Mouse (Mus musculus) limb, embryonic 13.5 days (tissue): ENCODE data around the gene Vwa5b1. TPM values are rescaled to one million over a fixed set of nuclear protein-coding genes. Genes with fewer than 3 reads are reported as not detected.

Experiments
- ATAC-seq: fragments of 200-750 bp; cut with Nextera tagmentation; 2 replicates; pipeline ENCODE4 v1.8.0; 2017; ENCODE audit warnings: low read depth, moderate number of reproducible peaks, moderate TSS enrichment; ENCODE audit not compliant: low FRiP score
- H3K27ac ChIP-seq: fragments of 300-500 bp; sonication (generic); 2 replicates; pipeline ENCODE4 v1.5.1; 2015; ENCODE audit warnings: inconsistent platforms, mild to moderate bottlenecking, moderate library complexity
- H3K27me3 ChIP-seq: fragments of 300-500 bp; sonication (generic); 2 replicates; pipeline ENCODE4 v1.6.1; 2015; ENCODE audit warnings: mild to moderate bottlenecking, inconsistent platforms
- H3K36me3 ChIP-seq: fragments of 300-500 bp; sonication (generic); 2 replicates; pipeline ENCODE4 v1.6.1; 2015; ENCODE audit warnings: inconsistent platforms, mild to moderate bottlenecking, moderate library complexity
- H3K4me1 ChIP-seq: fragments of 300-500 bp; sonication (generic); 2 replicates; pipeline ENCODE4 v1.6.1; 2015; ENCODE audit warnings: inconsistent platforms
- H3K4me2 ChIP-seq: fragments of 300-500 bp; sonication (generic); replicated peaks from 2 replicates; pipeline ENCODE4 v1.6.1; 2015; ENCODE audit warnings: inconsistent platforms, mild to moderate bottlenecking, moderate library complexity
- H3K4me3 ChIP-seq: fragments of 300-500 bp; sonication (generic); 2 replicates; pipeline ENCODE4 v1.5.1; 2015; ENCODE audit warnings: moderate library complexity, mild to moderate bottlenecking, inconsistent platforms
- H3K9ac ChIP-seq: fragments of 300-500 bp; sonication (generic); 2 replicates; pipeline ENCODE4 v1.6.1; 2015; ENCODE audit warnings: mild to moderate bottlenecking, inconsistent platforms
- H3K9me3 ChIP-seq: fragments of 300-500 bp; sonication (generic); 2 replicates; pipeline ENCODE4 v1.6.1; 2016; ENCODE audit warnings: inconsistent platforms
- WGBS: fragments of 180-500 bp; shearing (Covaris S2); methylation state at CpG from one replicate; pipeline ENCODE4 v1.1.7; 2015; 5-methylcytosine and 5-hydroxymethylcytosine counted together
- polyA plus RNA-seq: library from polyadenylated mRNA; unstranded; fragments of >200 nt; fragmentation: Nextera tagmentation; extraction: Ambion mirVana; gene quantifications from 2 replicates; pipeline ENCODE4 v1.2.1, GENCODE M21; 2015

The Vwa5b1 gene
- polyA plus RNA-seq, 1 experiment from 2014 or later: not detected

DNA sequence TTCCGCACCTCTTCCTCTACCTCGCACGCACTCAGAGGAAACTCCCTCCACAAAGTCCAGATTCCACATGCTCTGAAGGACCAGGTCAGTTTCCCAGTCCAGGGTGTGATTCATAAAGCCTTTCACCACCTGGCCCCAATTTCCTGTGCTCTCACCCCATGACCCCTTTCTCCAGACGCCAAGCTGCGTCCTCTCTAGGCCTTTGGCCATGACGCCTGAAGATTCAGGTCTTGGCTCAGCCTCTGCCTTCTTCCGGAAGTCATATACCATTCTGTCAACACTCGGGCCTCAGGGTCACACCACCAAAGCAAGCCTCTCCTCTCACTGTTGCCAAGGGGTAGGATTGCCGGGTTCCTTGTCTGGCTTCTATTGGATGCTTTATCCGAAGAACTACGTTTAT lies 65.8 kb downstream of the Vwa5b1 start:
- H3K27me3 ChIP-seq: no peaks in the 10 kb centered on the region
- WGBS: 10% methylated on average over 11 of the region's 11 CpGs
- no peak overlapping the region for H3K9ac ChIP-seq
- H3K27ac ChIP-seq: no peak overlapping the region
- no peaks in the 10 kb centered on the region for H3K9me3 ChIP-seq
- H3K4me3 ChIP-seq: no peak overlapping the region
- no peaks in the 10 kb centered on the region for H3K36me3 ChIP-seq
- H3K4me2 ChIP-seq: no peak overlapping the region
- no peak for ATAC-seq
- H3K4me1 ChIP-seq: no peaks in the 10 kb centered on the region

- H3K4me3 ChIP-seq: no peak overlapping the region
- H3K4me1 ChIP-seq: no peaks in the 10 kb centered on the region
- no peak for ATAC-seq
- H3K27ac ChIP-seq: no peak overlapping the region
- WGBS: 82% methylated on average over 2 of the region's 2 CpGs
- no peaks in the 10 kb centered on the region for H3K27me3 ChIP-seq
- no peak overlapping the region for H3K9ac ChIP-seq
- no peak overlapping the region for H3K4me2 ChIP-seq
- no peaks in the 10 kb centered on the region for H3K9me3 ChIP-seq
- no peaks in the 10 kb centered on the region for H3K36me3 ChIP-seq
Measured at GRCm38 (mm10) chr4:138568275-138568674, 67.4 kb downstream of the Vwa5b1 start.

DNA sequence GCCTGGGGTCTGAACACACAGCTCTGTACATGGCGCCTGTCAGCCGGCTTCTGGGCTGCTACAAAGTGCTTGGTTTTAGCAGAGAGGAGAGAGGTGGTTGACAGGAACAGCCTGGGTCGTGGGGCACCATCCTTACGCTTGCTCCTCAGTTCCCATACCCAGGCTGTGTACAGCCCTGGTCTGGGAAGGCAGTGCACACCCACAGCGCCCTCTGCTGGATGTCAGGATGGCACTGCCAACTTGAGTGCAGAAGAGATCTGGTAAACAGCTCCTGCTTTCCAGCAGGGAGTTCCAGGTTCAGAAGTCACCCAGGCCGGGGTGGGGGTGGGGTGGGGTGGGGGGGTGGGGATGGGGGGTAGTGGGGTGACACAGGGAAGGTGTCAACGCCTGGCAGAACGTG lies 73.7 kb downstream of the Vwa5b1 start:
- peaks cover 7% of the 10 kb centered on the region for H3K27me3 ChIP-seq
- no peaks in the 10 kb centered on the region for H3K9me3 ChIP-seq
- WGBS: 16% methylated on average over 8 of the region's 8 CpGs
- H3K4me3 ChIP-seq: no peak overlapping the region
- no peak overlapping the region for H3K27ac ChIP-seq
- H3K9ac ChIP-seq: no peak overlapping the region
- H3K4me1 ChIP-seq: no peaks in the 10 kb centered on the region
- no peak overlapping the region for H3K4me2 ChIP-seq
- peak; percentile 15; the same call in 1 of the 2 replicates for ATAC-seq
- H3K36me3 ChIP-seq: no peaks in the 10 kb centered on the region

GRCm38 (mm10) chr4:138555531-138555930 lies 80.2 kb downstream of the Vwa5b1 start:
- Histone ChIP-seq H3K4me2 (peak overlapping the region; percentile 54), H3K9ac (no peak overlapping the region), H3K27ac (no peak overlapping the region), H3K4me3 (peak overlapping the region; percentile 25), H3K9me3 (no peaks in the 10 kb centered on the region), H3K4me1 (peaks cover 12% of the 10 kb centered on the region), H3K36me3 (no peaks in the 10 kb centered on the region), H3K27me3 (peaks cover 49% of the 10 kb centered on the region)
- under 1% methylated on average over 19 of the region's 19 CpGs for WGBS
- no peak for ATAC-seq

DNA sequence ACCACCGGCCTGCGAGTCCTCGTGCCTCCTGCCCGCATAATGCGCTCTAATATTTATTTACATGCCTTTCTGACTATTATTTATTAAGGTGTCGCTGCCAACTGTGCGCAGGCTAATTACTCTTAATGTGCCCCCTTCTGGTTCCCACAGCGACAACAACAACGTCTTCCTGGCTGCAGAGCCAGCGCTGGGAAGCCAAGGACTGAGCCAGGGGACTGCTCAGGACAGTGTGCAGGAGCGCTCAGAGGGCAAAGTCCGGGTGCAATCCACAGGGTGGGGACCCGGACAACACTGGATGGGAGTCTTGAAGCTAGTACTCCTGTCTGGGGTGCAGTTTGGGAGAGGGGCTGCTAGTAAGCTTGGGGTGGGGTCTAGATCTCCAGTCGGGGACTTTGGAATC lies 80.8 kb downstream of the Vwa5b1 start:
- ATAC-seq: no peak
- peak overlapping the region; percentile 54 for H3K4me2 ChIP-seq

GRCm38 (mm10) chr4:138554302-138554701 lies 81.4 kb downstream of the Vwa5b1 start:
- Histone ChIP-seq H3K27ac (no peak overlapping the region), H3K4me3 (no peak overlapping the region), H3K9ac (no peak overlapping the region), H3K4me2 (no peak overlapping the region), H3K27me3 (peaks cover 49% of the 10 kb centered on the region), H3K4me1 (peaks cover 12% of the 10 kb centered on the region), H3K9me3 (no peaks in the 10 kb centered on the region), H3K36me3 (no peaks in the 10 kb centered on the region)
- no peak for ATAC-seq
- 6% methylated on average over 3 of the region's 3 CpGs for WGBS

More for the DNA sequence above, 80.8 kb downstream of the Vwa5b1 start:
- Histone ChIP-seq H3K9ac (no peak overlapping the region), H3K4me1 (peaks cover 12% of the 10 kb centered on the region), H3K27ac (no peak overlapping the region), H3K4me3 (no peak overlapping the region), H3K27me3 (peaks cover 49% of the 10 kb centered on the region), H3K36me3 (no peaks in the 10 kb centered on the region), H3K9me3 (no peaks in the 10 kb centered on the region)
- WGBS: 2% methylated on average over 14 of the region's 14 CpGs

DNA sequence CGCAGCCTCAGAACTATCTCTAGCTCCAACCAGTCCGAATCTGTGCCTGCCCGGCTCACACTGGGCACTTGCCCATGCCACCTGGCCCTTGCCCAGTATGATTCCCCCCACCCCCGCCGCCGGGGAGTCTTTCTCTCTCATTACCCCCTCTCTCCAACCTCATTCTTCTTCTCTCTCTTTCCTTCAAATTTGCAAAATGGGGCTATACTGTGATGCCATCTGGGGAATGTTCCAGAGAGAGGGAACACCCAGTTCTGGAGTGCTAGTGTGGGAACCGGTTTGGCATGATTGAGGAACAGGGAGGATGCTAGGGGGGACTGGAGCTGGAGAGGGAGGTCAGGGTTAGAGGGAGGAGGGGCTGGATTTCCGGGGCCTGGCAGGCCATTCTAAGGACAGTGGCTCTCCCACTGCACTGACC lies 82.2 kb downstream of the Vwa5b1 start:
- no peak overlapping the region for H3K9ac ChIP-seq
- H3K27ac ChIP-seq: no peak overlapping the region
- H3K36me3 ChIP-seq: no peaks in the 10 kb centered on the region
- no peak for ATAC-seq
- H3K4me1 ChIP-seq: peaks cover 12% of the 10 kb centered on the region
- peaks cover 56% of the 10 kb centered on the region for H3K27me3 ChIP-seq
- no peak overlapping the region for H3K4me3 ChIP-seq
- 63% methylated on average over 8 of the region's 8 CpGs for WGBS
- H3K4me2 ChIP-seq: no peak overlapping the region
- no peaks in the 10 kb centered on the region for H3K9me3 ChIP-seq

GRCm38 (mm10) chr4:138553116-138553515 lies 82.6 kb downstream of the Vwa5b1 start:
- Histone ChIP-seq H3K9me3 (no peaks in the 10 kb centered on the region), H3K36me3 (no peaks in the 10 kb centered on the region), H3K27ac (no peak overlapping the region), H3K9ac (no peak overlapping the region), H3K27me3 (peaks cover 56% of the 10 kb centered on the region), H3K4me3 (no peak overlapping the region), H3K4me2 (no peak overlapping the region), H3K4me1 (peaks cover 12% of the 10 kb centered on the region)
- WGBS: 45% methylated on average over 1 of the region's 1 CpGs
- ATAC-seq: no peak

- Histone ChIP-seq H3K9ac (no peak overlapping the region), H3K4me2 (no peak overlapping the region), H3K9me3 (no peaks in the 10 kb centered on the region), H3K4me3 (no peak overlapping the region), H3K4me1 (peaks cover 12% of the 10 kb centered on the region), H3K27ac (no peak overlapping the region), H3K36me3 (no peaks in the 10 kb centered on the region), H3K27me3 (peaks cover 62% of the 10 kb centered on the region)
- WGBS: 86% methylated on average over 5 of the region's 5 CpGs
- no peak for ATAC-seq
Measured at GRCm38 (mm10) chr4:138551601-138552000, 84.1 kb downstream of the Vwa5b1 start.

- Histone ChIP-seq H3K4me1 (peaks cover 10% of the 10 kb centered on the region), H3K9ac (no peak overlapping the region), H3K9me3 (no peaks in the 10 kb centered on the region), H3K36me3 (no peaks in the 10 kb centered on the region), H3K4me2 (no peak overlapping the region), H3K4me3 (no peak overlapping the region), H3K27ac (no peak overlapping the region), H3K27me3 (peaks cover 56% of the 10 kb centered on the region)
- no peak for ATAC-seq
- WGBS: 55% methylated on average over 5 of the region's 5 CpGs
Measured at GRCm38 (mm10) chr4:138550557-138550956, 85.1 kb downstream of the Vwa5b1 start.

GRCm38 (mm10) chr4:138548960-138549359 lies 86.7 kb downstream of the Vwa5b1 start:
- no peak overlapping the region for H3K4me2 ChIP-seq
- no peaks in the 10 kb centered on the region for H3K4me1 ChIP-seq
- no peaks in the 10 kb centered on the region for H3K36me3 ChIP-seq
- 75% methylated on average over 4 of the region's 4 CpGs for WGBS
- no peaks in the 10 kb centered on the region for H3K9me3 ChIP-seq
- no peak for ATAC-seq
- H3K27me3 ChIP-seq: peaks cover 44% of the 10 kb centered on the region
- H3K4me3 ChIP-seq: no peak overlapping the region
- no peak overlapping the region for H3K9ac ChIP-seq
- H3K27ac ChIP-seq: no peak overlapping the region

DNA sequence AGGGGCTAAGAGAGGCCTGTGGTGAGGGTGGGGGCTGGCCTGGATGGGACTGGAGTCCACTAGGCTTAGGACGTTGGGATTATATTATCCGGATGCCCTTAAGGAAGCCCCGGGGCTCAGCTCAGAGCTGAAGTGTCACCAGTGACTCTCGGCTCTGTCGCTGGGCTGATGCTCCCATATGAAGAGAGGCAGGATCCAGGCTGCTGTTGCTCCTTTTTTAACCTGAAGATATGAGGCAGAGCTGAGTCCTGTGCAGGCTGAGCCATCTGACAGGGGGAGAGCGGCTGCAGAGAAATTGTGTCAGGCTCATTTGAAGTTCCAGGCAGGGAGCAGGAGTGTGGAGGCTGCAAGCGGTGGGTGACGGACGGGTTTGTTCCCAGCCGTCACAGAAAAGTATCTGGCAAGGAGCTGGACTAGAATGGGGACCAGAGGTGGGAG lies 87.5 kb downstream of the Vwa5b1 start:
- 11% methylated on average over 10 of the region's 10 CpGs for WGBS
- no peaks in the 10 kb centered on the region for H3K36me3 ChIP-seq
- no peak for ATAC-seq
- H3K27me3 ChIP-seq: peaks cover 36% of the 10 kb centered on the region
- no peak overlapping the region for H3K4me3 ChIP-seq
- H3K4me2 ChIP-seq: no peak overlapping the region
- H3K9ac ChIP-seq: no peak overlapping the region
- H3K9me3 ChIP-seq: no peaks in the 10 kb centered on the region
- H3K27ac ChIP-seq: no peak overlapping the region
- H3K4me1 ChIP-seq: peaks cover 3% of the 10 kb centered on the region

DNA sequence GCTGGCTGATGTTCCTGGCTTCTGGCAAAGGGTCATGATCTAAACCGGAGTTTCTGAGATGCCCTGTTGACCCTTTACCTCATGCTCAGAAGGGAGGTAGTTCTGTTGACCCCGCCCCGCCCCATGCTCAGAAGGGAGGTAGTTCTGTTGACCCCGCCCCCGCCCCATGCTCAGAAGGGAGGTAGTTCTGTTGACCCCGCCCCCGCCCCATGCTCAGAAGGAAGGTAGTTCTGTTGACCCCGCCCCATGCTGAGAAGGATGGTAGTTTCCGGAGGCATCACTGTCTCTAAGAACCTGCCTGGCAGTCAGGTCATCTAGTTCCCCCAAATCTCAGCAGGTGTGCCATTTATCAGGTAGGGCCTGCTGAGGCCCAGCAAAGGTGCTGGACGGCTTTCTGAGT lies 88.1 kb downstream of the Vwa5b1 start:
- no peaks in the 10 kb centered on the region for H3K36me3 ChIP-seq
- H3K27ac ChIP-seq: no peak overlapping the region
- H3K4me1 ChIP-seq: peaks cover 6% of the 10 kb centered on the region
- ATAC-seq: no peak
- H3K9ac ChIP-seq: no peak overlapping the region
- H3K27me3 ChIP-seq: peaks cover 33% of the 10 kb centered on the region
- no peak overlapping the region for H3K4me2 ChIP-seq
- H3K9me3 ChIP-seq: no peaks in the 10 kb centered on the region
- H3K4me3 ChIP-seq: no peak overlapping the region
- WGBS: 14% methylated on average over 8 of the region's 10 CpGs
